Mouse (Mus musculus) urinary bladder, postnatal 14 days (tissue): Measurements from ENCODE around the gene Dner.
A peak's percentile ranks its signal among the peaks of the same experiment; 100 is the strongest.

Experiments used
- DNase-seq: peaks from one replicate; pipeline ENCODE4 v3.0.0; 2021; ENCODE audit warnings: low spot score

Dner gene

DNA sequence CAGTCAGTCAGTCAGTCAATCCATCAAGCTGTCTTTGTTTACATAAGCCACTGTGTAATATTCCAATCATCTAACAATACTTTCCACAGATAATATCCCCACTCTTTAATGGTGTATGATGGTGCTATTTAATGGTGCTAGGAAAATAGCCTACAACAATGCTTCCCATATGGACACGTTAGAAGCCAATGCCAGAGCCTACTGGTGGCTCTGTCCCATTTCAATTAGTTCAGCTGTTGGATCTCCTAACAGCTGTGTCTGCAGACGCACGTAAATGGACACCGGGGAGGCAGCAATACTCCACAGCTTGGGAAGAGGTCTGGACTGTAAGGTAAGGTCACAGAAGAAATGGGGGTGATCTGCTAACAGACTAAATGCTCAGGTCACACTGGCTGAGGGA is 171.6 kb downstream of the Dner start:
- no peak for DNase-seq

DNA sequence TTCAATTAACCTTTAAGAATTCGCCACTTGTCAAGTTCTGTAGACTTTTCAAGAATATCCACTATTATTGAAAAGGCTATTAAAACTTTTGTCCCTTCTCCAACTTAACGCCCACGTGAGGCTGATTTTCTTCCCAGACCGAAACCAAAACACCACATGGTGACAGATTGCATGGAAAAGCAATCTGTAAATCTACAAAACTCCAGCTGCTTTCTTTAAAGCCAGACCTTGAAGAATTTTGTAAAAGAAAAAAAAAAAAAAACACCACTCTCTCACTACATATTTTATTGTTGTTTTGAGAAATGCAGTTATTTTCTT is 173.1 kb downstream of the Dner start:
- DNase-seq = no peak

DNA sequence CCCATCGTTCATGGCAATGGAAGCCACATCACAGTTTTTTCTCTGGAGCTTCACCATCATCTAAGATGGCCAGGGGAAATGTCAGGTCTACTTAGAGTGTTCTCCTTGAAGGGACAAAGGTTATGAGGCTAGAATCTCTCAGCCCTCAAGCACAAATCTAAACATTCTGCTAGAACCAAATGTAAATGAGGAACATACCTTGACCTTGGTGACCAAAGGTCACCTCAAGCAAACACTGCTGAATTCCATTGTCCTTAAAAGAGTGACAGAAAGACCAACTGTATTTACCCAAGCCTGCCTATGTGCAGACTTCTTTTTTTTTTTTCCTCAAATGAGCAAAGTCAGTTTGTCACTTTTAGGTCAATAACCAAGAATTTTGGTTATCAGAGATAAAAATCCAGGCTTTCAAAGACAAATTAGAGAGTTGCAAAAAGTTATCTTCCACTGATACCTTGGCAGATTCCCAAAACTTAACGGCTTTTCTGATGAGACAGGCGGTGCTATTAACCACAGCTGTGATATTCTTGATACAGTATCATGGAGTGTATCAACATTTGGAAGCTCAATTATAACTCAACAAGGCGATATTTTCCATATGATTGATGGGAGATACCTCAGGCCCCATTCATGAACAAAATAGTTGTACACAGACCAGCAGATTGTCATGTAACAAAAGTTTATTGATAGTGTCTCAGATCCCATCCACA is 173.6 kb downstream of the Dner start:
- DNase-seq = no peak

DNA sequence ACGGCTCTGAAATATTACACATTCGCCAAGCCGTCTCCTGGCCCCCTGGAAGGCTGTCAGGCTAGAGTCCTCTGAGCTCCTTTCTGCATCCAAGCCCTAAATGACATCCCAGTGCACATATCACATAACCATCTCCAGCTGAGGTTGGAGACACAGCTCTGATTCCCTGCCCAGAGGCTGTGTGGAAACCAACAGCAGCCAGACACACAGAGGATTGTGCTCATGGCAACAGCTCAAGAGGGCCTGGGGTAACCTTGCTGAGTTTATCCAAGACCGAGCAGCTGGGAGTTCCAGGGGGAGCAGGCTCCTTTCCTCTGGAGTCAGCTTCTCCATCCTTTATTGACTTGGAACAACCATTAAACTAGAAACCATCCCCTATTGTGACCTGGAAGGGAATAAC is 177.7 kb downstream of the Dner start:
- DNase-seq = peak; percentile 42

DNA sequence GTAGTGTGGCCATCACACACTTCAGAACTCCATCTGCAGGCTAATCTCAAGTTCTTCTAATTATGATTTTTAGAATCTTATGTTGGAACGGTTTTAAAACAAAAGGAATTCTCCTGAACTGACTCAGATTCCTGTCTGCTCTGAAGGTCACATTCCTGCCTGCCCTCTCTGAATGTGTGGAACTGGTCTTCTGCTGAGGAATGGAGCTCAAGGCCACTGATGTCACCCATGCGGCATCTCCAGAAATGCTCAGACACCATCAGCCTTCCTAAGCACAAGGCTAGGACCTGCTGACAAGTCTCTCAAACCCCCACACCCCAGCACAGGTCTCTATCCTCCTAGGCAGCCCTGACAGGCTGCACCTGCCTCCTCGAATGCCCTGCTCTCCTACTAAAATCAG is 182.8 kb downstream of the Dner start:
- no peak for DNase-seq

DNA sequence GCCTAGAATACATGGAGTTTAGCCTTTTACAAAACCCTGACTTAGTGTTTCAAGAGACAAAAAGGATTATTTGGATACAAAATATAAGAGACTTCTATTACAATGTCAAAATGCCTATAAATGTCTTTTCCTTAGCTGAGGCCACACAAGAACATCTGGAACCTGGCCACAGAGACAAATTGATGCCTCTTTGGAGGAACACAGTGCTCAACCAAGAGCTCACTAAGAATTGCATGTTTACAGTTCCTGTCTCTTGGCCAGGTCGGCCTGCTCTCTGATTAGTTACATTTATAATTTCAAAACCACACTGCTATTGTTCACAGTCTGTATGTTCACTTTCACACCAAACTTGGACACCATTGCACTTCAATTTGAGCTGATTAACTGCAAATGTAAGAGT is 187.5 kb downstream of the Dner start:
- peak; percentile 52 for DNase-seq

DNA sequence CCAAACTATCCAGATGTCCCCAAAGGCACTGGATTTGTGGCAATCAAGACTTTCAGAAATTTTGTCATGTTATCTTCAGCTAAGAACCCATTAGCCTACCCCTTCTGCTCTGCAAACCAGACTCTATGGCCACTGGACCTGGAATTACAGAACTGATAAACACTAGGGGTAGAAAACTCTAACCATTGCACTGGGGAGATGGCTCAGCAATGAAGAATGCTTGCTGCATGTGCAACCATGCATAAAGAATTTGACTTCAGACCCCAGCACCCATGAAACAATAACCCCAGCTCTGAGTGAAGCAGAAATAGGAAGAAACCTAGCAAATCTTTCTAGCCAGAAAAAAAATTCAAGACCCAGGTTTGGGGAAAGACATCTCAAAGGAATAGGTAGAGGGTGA is 188.5 kb downstream of the Dner start:
- DNase-seq = no peak

DNA sequence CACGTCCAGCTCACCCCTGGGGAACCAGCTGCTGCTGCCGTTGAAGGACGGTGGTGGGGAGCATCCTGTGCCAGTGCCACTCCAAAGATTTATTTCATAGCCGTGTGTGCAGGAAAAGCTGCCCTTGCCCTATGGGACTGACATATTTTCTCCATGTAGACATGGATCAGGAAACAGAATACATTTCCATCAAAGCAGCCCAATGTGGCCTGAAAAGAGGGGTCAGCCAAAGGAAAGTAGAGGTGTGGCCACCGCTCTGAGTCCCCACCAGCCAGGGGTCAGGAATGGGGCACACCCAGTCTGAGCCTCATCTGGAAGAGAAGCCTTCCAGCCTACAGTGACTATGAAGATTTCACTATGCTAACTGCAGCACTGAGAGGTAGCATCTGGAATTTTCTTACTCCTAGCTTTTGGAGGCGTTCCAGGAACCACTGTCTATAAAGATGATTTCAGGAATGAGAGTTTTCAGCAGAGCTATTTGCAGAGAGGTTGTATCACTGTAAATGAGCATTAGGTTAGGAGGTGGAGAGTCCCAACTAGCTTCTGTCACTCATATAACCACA is 189.0 kb downstream of the Dner start:
- DNase-seq = peak; percentile 54

DNA sequence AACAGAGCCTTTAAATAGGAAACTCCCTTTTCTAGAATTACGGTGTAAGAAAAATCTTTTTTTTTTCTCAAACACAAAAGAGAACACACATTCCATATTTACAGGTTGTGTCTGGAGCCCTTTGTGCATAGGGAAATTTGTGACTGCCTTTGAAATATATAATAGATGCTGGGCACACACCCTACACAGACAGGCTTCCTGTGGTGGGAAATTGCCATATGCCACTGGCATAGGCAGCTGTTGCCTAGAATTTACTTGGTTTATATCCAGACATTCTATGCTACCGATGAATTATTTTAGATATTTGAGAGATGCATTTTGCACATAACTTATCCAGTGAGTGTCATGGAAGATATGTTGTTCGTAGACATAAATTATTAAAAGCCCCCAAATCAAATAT is 195.3 kb downstream of the Dner start:
- no peak for DNase-seq

DNA sequence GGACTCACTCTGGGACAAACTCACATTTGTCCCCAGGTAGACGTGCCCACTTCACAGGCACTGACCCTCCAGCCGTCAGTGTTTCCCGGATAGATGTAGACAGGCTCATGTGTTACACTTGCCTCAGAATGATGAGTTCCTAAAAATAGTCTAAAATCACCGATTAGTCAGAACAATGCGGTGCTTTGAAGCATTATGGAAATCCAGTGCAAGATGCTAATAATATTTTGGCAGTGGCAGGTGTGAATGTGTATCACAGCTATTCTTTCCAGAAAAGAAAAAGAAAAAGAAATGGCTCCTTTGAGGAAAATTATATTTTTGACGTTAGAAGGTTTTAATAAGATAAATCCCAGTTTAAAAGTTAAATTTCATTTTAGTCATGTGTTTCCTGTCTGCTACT is 204.3 kb downstream of the Dner start:
- no peak for DNase-seq

DNA sequence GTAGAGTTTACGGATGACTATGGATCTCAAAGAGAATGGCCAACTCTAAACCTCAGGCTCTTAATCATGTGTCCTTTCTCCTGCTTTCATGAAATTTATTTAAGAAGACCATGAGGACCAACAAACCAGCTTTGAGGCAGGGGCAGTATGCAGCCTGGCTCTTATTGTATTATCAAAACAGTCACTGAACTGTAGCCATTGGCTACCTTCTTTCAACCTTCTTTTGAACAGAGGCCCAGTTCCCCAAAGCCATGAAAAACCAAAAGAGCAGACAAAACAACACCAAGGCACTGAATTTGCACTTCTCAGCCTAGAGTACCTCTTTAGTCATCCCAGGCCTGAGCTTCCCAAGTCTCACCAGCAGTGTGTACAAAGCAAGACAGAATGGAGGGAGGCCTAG is 207.5 kb downstream of the Dner start:
- DNase-seq = no peak

DNA sequence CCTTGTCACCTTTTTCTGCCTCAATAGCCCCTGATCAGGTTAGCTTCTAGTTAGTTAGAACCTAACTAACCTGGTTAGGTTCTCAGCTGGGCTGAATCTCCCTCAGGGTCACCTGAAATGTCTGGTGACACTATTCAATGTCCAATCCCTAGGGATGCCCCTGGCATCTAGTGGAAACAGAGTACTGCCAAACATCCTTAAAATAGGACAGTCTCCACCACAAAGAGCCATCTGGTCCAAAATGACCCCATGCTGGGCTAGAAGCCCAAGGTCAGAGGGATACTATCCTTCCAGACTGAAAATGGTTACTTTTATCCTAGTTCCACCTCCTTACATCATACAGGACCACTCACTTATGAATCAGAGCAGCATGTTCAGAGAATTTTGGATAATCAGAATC is 211.0 kb downstream of the Dner start:
- no peak for DNase-seq

DNA sequence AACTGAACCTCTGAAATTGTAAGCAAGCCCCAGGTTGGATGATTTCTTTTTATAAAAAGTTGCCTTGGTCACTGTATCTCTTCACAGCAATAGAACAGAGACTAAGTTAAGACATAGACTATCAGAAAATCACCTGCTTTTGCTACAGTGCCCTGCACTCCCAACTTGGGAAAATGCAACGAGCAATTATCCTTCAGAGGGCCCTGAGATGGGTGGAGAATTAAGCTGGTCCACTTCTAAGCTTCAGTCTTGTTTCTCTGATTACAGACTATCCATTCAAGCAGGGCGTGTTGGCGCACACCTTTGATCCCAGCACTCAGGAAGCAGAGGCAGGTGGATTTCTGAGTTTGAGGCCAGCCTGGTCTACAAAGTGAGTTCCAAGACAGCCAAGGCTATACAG is 211.4 kb downstream of the Dner start:
- DNase-seq = no peak

DNA sequence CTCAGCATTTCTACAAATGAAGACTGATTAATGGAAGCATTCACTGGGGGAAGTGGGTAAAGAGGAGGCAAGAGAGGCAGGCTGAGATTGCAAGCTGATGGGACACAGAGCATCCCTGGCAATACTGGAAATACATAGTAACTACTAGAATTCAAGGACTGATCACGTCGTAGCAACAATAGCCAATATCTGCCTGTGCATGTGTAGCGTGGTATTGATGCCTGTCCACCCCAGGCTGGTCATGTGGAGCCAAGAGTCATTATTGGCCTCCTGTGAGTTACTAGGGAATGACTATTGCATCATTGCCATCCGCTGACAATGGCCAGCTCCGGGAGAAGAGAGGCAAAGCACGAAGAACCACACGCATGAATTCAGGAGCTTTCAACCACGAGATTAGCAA is 216.0 kb downstream of the Dner start:
- no peak for DNase-seq

DNA sequence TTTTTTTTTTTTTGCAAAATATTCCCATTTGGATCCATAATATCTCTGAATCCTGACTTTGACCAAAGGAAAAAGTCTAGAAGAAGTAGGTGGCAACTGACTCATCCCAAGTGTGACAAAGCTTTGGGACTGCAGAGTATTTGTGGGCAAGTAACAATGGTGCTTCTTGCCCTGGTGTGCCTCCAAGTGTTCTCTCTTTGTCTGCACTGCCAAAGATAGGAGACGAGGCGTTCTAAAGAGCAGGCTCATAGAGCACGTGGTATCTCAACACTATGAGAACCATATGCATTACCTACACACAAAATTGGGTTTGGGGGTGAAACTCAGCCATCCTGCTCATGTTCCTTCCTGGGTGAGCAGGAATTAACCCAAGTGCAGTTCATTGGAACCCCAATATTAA is 221.7 kb downstream of the Dner start:
- no peak for DNase-seq

DNA sequence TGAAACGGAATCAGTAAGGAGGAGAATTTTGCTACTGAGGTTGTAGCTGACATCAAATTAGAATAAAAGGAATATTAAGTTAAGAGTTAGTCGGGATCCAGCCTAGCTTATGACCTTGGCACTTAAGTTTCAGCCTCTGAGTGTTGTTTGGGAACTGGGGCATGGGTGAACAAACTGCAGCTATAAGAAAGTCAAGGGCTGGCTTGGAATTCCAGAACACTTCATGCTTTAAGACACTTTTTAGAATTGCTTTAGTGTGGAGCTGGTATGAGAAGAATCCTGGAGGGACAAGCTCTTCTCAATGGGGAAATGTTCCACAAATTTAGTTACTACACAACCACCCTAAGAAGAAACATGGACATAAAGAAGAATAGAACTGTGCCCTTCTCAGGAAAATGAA is 223.8 kb downstream of the Dner start:
- no peak for DNase-seq

DNA sequence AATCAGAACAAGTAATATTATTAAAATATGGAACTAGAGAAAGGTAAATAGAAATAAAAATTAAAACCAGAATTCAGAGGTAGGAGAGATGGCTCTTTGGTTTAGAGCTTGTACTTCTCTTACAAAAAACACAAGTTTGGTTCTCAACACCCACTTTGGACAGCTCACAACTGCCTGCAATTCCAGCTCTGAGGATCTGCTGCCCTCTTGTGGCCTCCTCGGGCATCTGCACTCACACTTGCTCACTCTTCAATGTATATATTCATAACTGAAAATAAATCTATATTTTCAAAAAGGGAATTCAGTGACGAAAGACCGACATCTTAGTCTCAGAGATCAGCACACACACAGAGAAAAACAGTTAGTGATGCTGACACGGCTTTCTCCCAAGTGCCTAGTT is 225.7 kb downstream of the Dner start:
- DNase-seq = no peak

DNA sequence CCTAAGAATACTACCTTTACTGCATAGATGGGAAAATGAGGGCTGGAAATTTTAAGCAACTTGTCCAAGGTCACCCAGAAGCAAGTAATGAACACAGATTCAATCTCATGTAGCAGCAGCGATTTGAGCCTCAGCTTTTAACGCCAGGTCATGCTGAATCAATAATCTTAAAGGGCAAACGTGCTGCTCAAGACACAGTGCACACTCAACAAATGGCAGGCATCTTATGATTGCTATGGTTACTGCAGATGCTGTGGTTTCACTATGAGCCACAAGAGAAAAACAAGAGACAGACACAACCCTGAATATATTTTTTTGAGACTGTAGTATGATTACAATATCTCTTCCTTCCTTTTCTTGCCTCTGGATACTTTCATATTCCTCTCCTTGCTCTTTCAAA is 228.4 kb downstream of the Dner start:
- DNase-seq = no peak

DNA sequence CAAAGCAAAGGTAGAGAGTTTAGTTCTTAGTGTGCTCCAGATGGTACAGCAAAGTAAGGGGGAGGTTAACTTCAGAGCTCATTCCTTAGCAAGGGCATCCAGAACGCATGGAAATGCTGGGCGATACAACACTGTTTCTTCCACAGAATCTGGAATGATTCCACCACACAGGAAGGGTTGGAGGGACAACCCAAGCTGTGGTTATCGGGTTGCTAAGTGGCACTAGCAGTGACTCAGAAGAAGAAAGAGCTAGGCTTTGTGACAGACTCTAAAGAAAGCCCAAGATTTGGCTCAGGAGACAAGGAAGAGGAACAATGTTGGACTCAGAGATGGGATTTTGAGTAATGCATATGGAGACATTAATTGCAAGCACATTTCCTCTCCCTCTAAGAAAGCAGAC is 231.3 kb downstream of the Dner start:
- DNase-seq = no peak

DNA sequence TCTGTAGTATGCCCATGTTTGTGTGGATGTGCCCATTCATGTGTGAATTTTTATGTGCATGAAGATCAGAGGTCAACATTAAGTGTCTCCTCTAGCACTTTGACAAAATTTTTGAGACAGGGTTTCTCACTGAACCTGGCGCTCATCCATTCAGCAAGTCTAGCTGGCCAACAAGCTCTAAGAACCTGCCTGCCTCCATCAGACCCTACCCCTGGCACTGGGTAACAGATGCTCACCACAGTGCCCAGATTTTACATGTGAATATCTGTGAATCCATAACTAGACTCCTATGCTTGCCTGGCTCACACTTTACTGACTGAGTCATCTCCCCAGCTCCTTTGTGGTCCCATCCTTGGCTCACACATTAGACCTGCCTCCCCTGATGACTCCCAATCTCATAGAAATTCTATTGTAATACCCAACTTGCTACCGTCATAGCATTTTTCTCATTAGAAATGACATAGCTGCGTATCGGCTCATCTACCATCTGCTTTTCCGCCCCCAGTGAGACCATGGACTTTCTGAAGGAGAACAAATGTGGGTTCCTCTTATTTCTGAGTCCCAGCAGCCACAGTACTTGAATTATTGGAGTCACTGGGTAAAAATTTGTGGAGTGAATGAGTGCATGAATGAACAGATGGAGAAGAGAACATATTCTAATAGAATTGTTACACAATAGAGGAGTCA is 231.9 kb downstream of the Dner start:
- no peak for DNase-seq

DNA sequence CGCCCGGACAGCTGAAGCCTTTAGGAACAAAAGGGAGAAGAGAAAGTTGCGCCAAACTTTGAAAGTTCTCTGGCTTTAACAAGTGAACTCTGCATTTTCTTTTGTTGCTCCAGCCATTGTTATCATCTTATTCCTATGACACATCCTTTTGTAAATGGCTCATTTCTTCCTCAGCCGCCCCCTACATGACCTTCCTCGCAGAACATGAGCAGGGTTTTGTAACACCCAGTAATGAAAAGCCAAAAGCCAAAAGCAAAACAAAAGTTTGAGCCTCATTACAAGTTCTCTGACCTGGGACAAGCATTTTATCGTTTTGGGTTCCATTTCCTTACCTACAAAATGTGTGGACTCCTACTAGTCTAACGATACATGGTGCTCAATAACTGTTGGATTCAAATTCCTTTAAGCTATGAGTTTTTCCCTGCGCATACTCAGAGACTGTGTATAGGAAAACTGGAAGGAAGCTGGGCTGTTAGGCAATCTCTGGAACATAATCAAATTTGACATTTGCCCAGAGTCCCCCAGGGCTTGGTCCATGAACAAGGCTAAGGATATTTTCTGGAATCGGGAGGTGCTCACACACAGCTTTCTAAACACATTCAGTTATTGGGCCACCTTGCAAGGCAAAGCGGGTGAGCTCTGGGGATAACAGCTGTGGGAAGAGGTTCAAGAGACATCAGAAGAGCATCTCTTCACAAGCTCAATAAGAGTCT is 246.3 kb downstream of the Dner start:
- DNase-seq = peak; percentile 15

DNA sequence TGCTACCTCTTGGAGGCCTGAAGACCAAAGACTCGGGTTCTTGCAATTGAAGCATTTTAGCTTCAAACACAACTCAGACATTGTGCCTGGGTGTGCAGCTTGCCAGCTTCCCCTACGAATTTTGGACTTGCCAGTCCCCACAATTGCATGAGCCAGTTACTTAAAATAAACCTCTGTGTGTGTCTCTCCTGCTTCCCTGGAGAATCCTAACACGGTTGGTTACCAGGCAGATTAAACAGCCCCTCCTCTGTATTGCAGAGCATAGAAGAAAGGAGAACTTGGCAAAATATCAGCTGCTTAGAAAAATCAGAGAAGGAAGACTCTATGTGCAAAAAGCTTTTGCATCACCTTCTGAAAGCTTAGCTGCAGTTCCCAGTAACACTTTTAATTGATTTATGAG is 252.4 kb downstream of the Dner start:
- no peak for DNase-seq

DNA sequence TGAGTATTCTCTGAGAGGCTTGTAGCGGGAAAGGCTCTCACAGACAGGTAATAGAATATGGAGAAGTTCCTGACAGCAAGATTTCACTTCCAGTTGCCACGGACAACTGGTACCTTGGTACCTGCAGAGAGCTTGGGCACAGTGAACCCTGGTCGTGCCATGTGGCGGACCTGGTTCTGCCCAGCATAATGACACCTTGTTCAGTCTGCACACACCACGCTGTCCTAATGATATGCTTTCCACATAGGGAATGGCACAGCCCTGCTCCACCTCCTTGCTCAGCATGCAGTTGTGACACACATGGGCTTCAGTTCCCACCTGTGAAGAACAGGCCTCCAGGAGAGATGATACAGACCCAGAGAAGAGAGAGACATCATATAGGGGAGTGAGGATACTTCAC is 253.0 kb downstream of the Dner start:
- no peak for DNase-seq
